Mouse (Mus musculus) embryo, embryonic 9.5 days (tissue): Measurements from ENCODE around the gene Sh3bp5l.
"Not testable (repeated sequence)": the region's sequence is repeated elsewhere in the genome, so short reads cannot be mapped to it uniquely, and the experiment has no call there.

Experiments
- DNase-seq: peaks from one replicate; pipeline ENCODE4 v3.0.0-alpha.2; 2017; ENCODE audit errors: extremely low spot score

Sh3bp5l gene

GRCm38 (mm10) chr11:58330276-58331148 is at the start of gene Sh3bp5l, which contains the start of gene Zfp672:
TSS of gene Sh3bp5l (plus strand) at chr11:58330724.
TSS of gene Zfp672 (minus strand) at chr11:58330339.
- DNase-seq = peak; percentile 91

DNA sequence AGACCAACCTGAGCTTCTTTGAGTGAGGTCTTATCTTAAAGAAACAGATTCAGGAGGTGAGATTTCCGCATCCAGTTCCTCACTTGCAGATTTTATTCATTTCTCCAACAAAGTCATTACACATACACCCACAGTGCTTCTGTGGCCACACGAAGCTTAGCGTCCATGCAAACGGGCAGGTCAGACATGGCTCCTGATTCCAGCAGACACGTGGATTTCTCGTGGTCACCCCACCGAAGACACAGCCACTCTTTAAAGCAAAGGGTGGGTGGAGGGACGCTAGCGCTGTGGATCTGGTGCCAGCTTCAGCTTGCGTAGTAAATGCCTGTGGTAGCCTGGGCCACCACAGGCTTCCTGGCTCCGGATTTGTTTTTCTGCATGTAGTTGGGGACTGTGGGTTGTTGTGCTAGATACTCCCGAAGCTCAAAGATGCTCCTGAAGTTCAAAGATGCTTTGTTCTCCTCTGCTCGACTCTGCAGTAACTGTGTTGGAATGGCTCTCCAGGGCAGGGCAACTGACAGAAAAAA is 48.5 kb upstream of the Sh3bp5l start:
- DNase-seq = no peak

GRCm38 (mm10) chr11:58282518-58282917 is 48.0 kb upstream of the Sh3bp5l start:
- DNase-seq = no peak

GRCm38 (mm10) chr11:58289992-58290682 is 40.4 kb upstream of the Sh3bp5l start:
- DNase-seq = no peak

DNA sequence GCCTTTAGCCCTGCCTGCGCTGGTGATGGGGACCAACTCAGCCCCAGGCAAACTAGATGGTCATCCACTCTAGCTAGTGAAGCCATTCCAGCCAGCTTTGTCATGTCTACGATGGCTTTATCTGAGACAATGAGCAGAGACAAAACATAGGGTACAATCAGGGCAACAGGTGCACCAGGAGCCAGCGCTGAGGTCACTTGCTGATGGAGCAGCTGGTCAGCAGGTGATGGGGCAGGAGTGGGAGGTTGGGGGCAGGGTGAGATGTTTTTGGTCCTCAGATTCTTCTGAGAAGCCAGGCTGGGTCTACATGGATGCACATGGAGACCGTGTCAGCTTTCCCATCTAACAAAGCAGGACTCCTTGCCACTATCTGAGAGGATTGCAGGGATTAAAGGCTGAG is 39.7 kb upstream of the Sh3bp5l start:
- DNase-seq = no peak

- no peak for DNase-seq
These were observed 37.7 kb upstream of the Sh3bp5l start for GRCm38 (mm10) chr11:58292791-58293190.

DNA sequence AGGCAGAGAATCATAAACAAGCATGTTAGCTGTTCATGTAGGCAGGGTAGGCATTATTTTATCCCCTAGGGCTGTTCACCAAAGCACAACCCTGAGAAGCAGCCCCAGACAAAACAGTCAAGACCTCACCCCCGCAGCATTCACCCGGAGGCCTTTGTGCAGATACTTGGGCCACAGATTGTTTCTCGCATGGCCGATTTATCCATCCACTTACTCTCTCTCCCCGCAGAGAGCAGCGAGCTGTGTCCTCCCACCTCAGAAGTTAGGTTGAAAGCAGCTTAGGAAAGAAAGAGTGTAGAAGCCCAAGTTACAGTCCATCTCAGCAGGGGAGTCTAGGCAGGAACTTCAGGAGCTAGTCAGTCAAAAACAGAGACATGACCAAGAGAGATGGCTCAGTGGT is 33.1 kb upstream of the Sh3bp5l start:
- DNase-seq = no peak

DNA sequence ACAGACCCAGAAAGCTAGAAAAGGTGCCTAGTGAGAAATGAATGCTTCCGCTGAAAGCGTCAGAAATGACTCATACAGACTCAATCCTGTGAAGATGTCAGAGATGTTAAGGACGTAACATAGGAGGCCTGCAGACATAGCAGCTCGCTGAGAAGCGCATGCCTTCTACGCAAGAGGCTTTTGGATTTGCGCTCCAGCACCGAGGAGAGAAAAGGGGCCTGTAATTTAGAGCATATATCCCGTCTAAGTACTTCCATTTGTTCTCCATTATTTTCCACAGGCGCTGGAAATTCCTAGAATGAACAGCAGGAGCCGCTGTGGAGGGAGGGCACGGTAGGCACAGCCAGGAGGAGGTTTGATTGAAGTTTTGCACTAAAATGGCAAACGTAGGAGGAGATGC is 29.5 kb upstream of the Sh3bp5l start:
- peak; percentile 89 for DNase-seq

- DNase-seq = peak; percentile 100
These were observed 28.4 kb upstream of the Sh3bp5l start for GRCm38 (mm10) chr11:58301837-58302754.

DNA sequence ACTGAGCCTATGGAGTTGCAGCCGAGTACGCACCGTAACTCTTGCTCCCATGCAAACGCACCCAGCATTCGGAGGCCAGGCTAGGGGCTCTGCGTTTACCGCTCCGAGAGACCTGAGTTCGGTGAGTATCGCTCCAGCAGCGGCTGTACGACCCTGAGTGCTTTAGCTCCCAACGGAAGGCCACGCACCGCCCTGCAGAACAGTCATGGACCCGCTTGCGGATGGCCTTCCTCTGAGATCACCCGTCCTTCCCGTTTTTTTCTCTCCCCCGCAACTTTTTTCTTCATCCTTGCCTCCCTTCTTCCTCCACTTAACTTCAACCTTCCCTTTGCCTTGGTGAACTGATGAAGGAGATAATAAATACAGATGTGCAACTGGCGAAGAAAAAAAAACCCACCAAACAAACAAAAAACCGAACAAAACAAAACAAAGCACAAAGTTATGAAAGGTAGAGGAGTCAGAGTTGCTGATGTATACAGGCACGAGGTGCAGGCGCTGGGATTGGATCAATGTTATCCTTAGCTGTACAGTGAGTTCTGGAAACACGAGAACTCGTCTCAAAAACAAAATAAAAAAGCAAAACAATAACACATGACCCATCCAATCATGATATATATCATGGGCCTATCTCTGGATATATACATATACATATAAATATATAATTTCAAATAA is 27.6 kb upstream of the Sh3bp5l start:
- DNase-seq = no peak

- DNase-seq = peak; percentile 17
These were observed 26.9 kb upstream of the Sh3bp5l start for GRCm38 (mm10) chr11:58303594-58303993.

GRCm38 (mm10) chr11:58305299-58305698 is 25.2 kb upstream of the Sh3bp5l start:
- DNase-seq = not testable (repeated sequence)

GRCm38 (mm10) chr11:58306860-58307308 is 23.6 kb upstream of the Sh3bp5l start, which contains the start of gene Zfp692:
TSS of gene Zfp692 (plus strand) at chr11:58307069.
- peak; percentile 93 for DNase-seq

DNA sequence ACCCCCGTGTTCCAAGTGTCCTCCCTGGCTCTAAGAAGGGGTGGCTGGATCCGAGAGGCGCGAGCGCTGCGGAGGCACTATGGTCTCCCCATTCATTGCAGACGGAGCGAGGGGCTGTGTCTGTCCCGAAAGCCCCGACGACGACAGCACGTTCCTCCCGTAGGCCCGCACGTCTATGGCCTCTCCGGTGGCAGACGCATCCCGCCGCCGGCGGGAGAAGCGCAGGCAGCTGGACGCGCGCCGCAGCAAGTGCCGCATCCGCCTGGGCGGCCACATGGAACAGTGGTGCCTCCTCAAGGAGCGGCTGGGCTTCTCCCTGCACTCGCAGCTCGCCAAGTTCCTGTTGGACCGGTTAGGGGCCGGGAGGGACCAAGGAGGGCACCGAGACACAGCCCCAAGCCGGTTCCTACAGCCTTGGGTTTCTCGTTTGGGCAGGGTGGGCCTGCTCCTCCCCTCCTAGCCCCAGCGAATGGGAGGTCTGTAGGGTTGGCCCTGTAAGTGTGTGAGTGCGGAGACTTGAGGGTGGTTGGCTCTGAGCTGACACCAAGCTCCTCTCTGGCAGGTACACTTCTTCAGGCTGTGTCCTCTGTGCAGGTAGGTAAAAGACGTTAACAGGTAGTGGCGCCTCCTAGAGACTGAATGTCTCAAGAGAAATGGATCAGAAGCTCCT is 23.0 kb upstream of the Sh3bp5l start:
- peak; percentile 82 for DNase-seq

GRCm38 (mm10) chr11:58308661-58309060 is 21.9 kb upstream of the Sh3bp5l start:
- no peak for DNase-seq

DNA sequence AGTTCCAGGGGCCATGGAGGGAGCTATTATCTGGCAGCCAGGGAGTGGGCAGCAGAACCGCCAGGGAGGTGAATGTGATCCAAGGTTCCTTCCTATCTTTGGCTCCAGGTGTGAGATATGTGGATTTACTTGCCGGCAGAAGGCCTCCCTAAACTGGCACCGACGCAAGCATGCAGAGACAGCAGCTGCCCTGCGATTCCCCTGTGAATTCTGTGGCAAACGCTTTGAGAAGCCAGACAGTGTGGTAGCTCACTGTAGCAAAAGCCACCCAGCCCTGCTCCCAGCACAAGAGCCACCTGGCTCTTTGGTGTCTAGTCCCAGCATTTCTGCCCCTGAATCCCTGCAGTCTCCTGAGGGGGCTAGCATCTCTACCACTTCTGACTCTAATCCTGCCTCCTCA is 16.5 kb upstream of the Sh3bp5l start:
- no peak for DNase-seq

DNA sequence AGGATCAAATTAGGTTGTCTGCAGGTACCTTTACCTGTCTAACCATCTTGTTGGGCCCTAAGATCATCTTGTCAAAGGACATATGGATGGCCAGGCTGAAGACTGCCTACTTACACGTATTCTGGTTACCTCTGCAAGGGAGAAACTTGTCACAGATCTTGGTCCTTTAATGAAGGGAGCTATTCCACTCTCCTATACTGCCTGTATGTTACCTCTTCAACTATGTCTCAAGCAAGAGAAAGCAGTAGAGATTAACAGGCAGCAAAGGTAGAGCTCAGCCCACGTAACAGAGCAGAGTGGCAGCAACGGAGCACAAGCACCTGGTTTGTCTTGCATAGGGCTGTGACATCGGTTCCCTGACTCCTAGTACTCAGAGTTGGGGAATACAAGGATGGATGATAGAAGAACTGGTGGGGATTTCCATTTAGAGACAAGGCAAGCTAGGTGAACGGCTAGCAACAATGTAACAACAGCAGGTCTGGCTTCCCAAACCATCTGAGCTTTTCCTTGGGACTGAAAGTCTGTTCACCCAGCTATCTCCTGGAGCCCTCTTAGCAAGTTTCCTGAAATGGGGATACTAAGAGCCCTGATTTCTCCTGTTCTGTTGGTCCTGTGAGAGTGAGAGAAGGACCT is 14.9 kb upstream of the Sh3bp5l start:
- DNase-seq = no peak

DNA sequence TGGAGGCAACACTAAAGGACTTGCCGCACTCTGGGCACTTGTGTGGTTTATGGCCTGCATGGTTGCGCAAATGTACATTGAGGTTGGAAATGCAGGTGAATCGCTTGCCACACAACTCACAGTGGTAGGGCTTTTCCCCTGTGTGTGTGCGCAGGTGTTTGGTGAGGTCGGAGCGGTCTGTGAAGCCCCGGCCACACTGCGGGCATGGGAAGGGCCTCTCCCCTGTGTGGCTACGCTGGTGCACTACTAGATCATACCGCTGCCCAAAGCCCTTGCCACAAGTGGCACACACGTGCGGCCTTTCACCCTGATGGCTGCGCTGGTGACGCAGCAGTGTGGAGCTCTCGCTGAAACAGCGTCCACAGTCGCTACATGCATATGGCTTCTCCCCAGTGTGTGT is 14.2 kb upstream of the Sh3bp5l start:
- no peak for DNase-seq

- DNase-seq = no peak
These were observed 13.6 kb upstream of the Sh3bp5l start for GRCm38 (mm10) chr11:58316768-58317390.
